Mouse (Mus musculus) megakaryocyte progenitor cell, adult 5-6 weeks (primary cell): ENCODE measurements around the gene AC131692.1. TPM values are rescaled to one million over a fixed set of nuclear protein-coding genes. Genes with fewer than 3 reads are reported as not detected.

Experiments
- total RNA-seq, 2 experiments: library from RNA; stranded (forward) in 1 of 2; stranded (reverse) in 1 of 2; fragments of 157-497, 149-512 nt in 1 of 2; fragments of 200-1000 nt in 1 of 2; gene quantifications; 2 replicates each; pipeline versions ENCODE4 v1.2.3 to v1.2.4; 2015 to 2017

AC131692.1 gene
- total RNA-seq, 2 experiments from 2014 or later: 0.30 TPM; not detected in 1

Other genes starting within 250 kb of the AC131692.1 start
Only the 30 nearest of the 31 such genes appear.
- gene Frmd8, start 219.1 kb upstream of the AC131692.1 start, total RNA-seq (2015): 15.7 and 16.3 TPM in 2 replicates
- gene Frmd8, start 219.1 kb upstream of the AC131692.1 start, total RNA-seq (2017): 16.2 and 17.7 TPM in 2 replicates
- gene Slc25a45, start 216.6 kb upstream of the AC131692.1 start, total RNA-seq (2015): 28.7 and 30.5 TPM in 2 replicates
- gene Slc25a45, start 216.6 kb upstream of the AC131692.1 start, total RNA-seq (2017): 30.2 and 39.5 TPM in 2 replicates
- 0.32 and 0.81 TPM in 2 replicates for gene Tigd3, start 200.3 kb upstream of the AC131692.1 start, total RNA-seq (2015)
- gene Tigd3, start 200.3 kb upstream of the AC131692.1 start, total RNA-seq (2017): 1.5 and 2.8 TPM in 2 replicates
- 47.6 and 50.3 TPM in 2 replicates for gene Dpf2, start 181.4 kb upstream of the AC131692.1 start, total RNA-seq (2015)
- gene Dpf2, start 181.4 kb upstream of the AC131692.1 start, total RNA-seq (2017): 65.1 and 83.0 TPM in 2 replicates
- gene Cdc42ep2, start 169.6 kb upstream of the AC131692.1 start, total RNA-seq (2015): not detected in 2 replicates
- gene Cdc42ep2, start 169.6 kb upstream of the AC131692.1 start, total RNA-seq (2017): 0.07 TPM in 1 of 2 replicates, not detected in the other
- gene Pola2, start 130.2 kb upstream of the AC131692.1 start, total RNA-seq (2015): 60.9 and 76.7 TPM in 2 replicates
- 57.4 and 61.3 TPM in 2 replicates for gene Pola2, start 130.2 kb upstream of the AC131692.1 start, total RNA-seq (2017)
- gene Slc22a20, start 108.3 kb upstream of the AC131692.1 start, total RNA-seq (2015): not detected in 2 replicates
- gene Slc22a20, start 108.3 kb upstream of the AC131692.1 start, total RNA-seq (2017): 0.44 TPM in 1 of 2 replicates, not detected in the other
- 18.6 and 20.0 TPM in 2 replicates for gene Capn1, start 78.5 kb upstream of the AC131692.1 start, total RNA-seq (2015)
- gene Capn1, start 78.5 kb upstream of the AC131692.1 start, total RNA-seq (2017): 36.8 and 38.4 TPM in 2 replicates
- gene Syvn1, start 47.8 kb upstream of the AC131692.1 start, total RNA-seq (2015): 23.1 and 25.2 TPM in 2 replicates
- gene Syvn1, start 47.8 kb upstream of the AC131692.1 start, total RNA-seq (2017): 10.1 and 11.2 TPM in 2 replicates
- gene Mrpl49, start 36.6 kb upstream of the AC131692.1 start, total RNA-seq (2015): 44.4 and 53.5 TPM in 2 replicates
- gene Mrpl49, start 36.6 kb upstream of the AC131692.1 start, total RNA-seq (2017): 31.9 and 38.4 TPM in 2 replicates
- gene Fau, start 36.6 kb upstream of the AC131692.1 start, total RNA-seq (2015): 1,814 and 1,841 TPM in 2 replicates
- 1,690 and 2,042 TPM in 2 replicates for gene Fau, start 36.6 kb upstream of the AC131692.1 start, total RNA-seq (2017)
- 12.7 and 14.2 TPM in 2 replicates for gene Znhit2, start 33.2 kb upstream of the AC131692.1 start, total RNA-seq (2015)
- 12.5 and 14.5 TPM in 2 replicates for gene Znhit2, start 33.2 kb upstream of the AC131692.1 start, total RNA-seq (2017)
- 8.4 and 10.6 TPM in 2 replicates for gene Tm7sf2, start 26.0 kb upstream of the AC131692.1 start, total RNA-seq (2015)
- 1.6 and 1.8 TPM in 2 replicates for gene Tm7sf2, start 26.0 kb upstream of the AC131692.1 start, total RNA-seq (2017)
- 30.4 and 33.2 TPM in 2 replicates for gene Vps51, start 17.2 kb upstream of the AC131692.1 start, total RNA-seq (2015)
- gene Vps51, start 17.2 kb upstream of the AC131692.1 start, total RNA-seq (2017): 42.8 and 54.7 TPM in 2 replicates
- gene Tmem262, start 14.4 kb upstream of the AC131692.1 start, total RNA-seq (2015): not detected in 2 replicates
- not detected in 2 replicates for gene Tmem262, start 14.4 kb upstream of the AC131692.1 start, total RNA-seq (2017)
- gene Gm28374, start 12.2 kb upstream of the AC131692.1 start, total RNA-seq (2015): not detected in 2 replicates
- gene Gm28374, start 12.2 kb upstream of the AC131692.1 start, total RNA-seq (2017): not detected in 2 replicates
- gene Zfpl1, start 9.5 kb upstream of the AC131692.1 start, total RNA-seq (2015): 12.0 and 14.9 TPM in 2 replicates
- 23.7 and 32.8 TPM in 2 replicates for gene Zfpl1, start 9.5 kb upstream of the AC131692.1 start, total RNA-seq (2017)
- gene Cdca5, start 9.4 kb upstream of the AC131692.1 start, total RNA-seq (2015): 44.8 and 55.4 TPM in 2 replicates
- gene Cdca5, start 9.4 kb upstream of the AC131692.1 start, total RNA-seq (2017): 35.5 and 42.8 TPM in 2 replicates
- 0.07 and 0.17 TPM in 2 replicates for gene Naaladl1, start 11.4 kb downstream of the AC131692.1 start, total RNA-seq (2015)
- gene Naaladl1, start 11.4 kb downstream of the AC131692.1 start, total RNA-seq (2017): 0.21 TPM in 1 of 2 replicates, not detected in the other
- gene Sac3d1, start 24.2 kb downstream of the AC131692.1 start, total RNA-seq (2015): 12.0 and 16.9 TPM in 2 replicates
- gene Sac3d1, start 24.2 kb downstream of the AC131692.1 start, total RNA-seq (2017): 5.5 and 6.3 TPM in 2 replicates
- gene Snx15, start 33.9 kb downstream of the AC131692.1 start, total RNA-seq (2015): 18.2 and 19.5 TPM in 2 replicates
- 13.8 and 14.2 TPM in 2 replicates for gene Snx15, start 33.9 kb downstream of the AC131692.1 start, total RNA-seq (2017)
- gene Batf2, start 46.6 kb downstream of the AC131692.1 start, total RNA-seq (2015): 0.34 and 0.42 TPM in 2 replicates
- gene Batf2, start 46.6 kb downstream of the AC131692.1 start, total RNA-seq (2017): 0.44 and 0.71 TPM in 2 replicates
- gene Arl2, start 47.1 kb downstream of the AC131692.1 start, total RNA-seq (2015): 29.2 and 37.4 TPM in 2 replicates
- gene Arl2, start 47.1 kb downstream of the AC131692.1 start, total RNA-seq (2017): 33.6 and 37.0 TPM in 2 replicates
- not detected in 2 replicates for gene Majin, start 90.0 kb downstream of the AC131692.1 start, total RNA-seq (2015)
- gene Majin, start 90.0 kb downstream of the AC131692.1 start, total RNA-seq (2017): not detected in 2 replicates
- gene Gpha2, start 132.0 kb downstream of the AC131692.1 start, total RNA-seq (2015): not detected in 2 replicates
- not detected in 2 replicates for gene Gpha2, start 132.0 kb downstream of the AC131692.1 start, total RNA-seq (2017)
- gene Ppp2r5b, start 141.5 kb downstream of the AC131692.1 start, total RNA-seq (2015): 2.8 TPM in 2 replicates
- 2.3 and 3.1 TPM in 2 replicates for gene Ppp2r5b, start 141.5 kb downstream of the AC131692.1 start, total RNA-seq (2017)
- gene Atg2a, start 147.2 kb downstream of the AC131692.1 start, total RNA-seq (2015): 9.2 and 9.4 TPM in 2 replicates
- 6.4 and 8.1 TPM in 2 replicates for gene Atg2a, start 147.2 kb downstream of the AC131692.1 start, total RNA-seq (2017)
- gene Ehd1, start 182.3 kb downstream of the AC131692.1 start, total RNA-seq (2015): 11.8 and 14.4 TPM in 2 replicates
- gene Ehd1, start 182.3 kb downstream of the AC131692.1 start, total RNA-seq (2017): 39.4 and 40.9 TPM in 2 replicates
- 1.3 and 2.0 TPM in 2 replicates for gene Cdc42bpg, start 212.0 kb downstream of the AC131692.1 start, total RNA-seq (2015)
- gene Cdc42bpg, start 212.0 kb downstream of the AC131692.1 start, total RNA-seq (2017): 3.2 and 3.5 TPM in 2 replicates
- 22.9 and 23.6 TPM in 2 replicates for gene Men1, start 240.6 kb downstream of the AC131692.1 start, total RNA-seq (2015)
- gene Men1, start 240.6 kb downstream of the AC131692.1 start, total RNA-seq (2017): 27.2 and 27.9 TPM in 2 replicates